Mouse (Mus musculus): ENCODE data around the gene Ptchd1. TPM values are rescaled to one million over a fixed set of nuclear protein-coding genes. Genes with fewer than 3 reads are reported as not detected.

Ptchd1 gene
- polyA plus RNA-seq, 1 experiment from 2014 or later: not detected

DNA sequence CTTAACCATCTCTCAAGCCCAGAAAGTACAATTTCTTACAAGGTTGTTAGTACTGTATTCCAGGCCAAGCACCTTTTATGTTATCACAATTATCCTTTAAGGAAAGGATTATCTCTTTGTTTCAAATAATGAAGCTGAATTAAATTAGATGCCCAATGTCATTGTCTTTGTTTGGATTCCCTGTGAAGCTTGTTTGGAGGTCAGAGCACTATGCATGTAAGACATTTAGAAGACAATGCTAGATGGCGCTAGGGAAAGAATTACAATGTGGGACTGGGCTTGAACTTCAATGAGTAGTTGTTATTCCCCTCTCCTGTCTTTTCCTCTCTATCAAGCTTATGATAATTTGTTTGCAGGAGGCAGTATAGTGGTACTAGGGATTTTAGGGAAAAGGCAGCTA lies 28.9 kb downstream of the Ptchd1 start:
- H3K27me3 ChIP-seq: peaks cover 12% of the 10 kb centered on the region
- ChIA-PET CTCF (no interaction called here), POLR2A (no interaction called here)
- DNase-seq (ENCODE audit: low read depth, low spot score): no peak
- no peak for ATAC-seq
- in situ Hi-C loops (cut with MboI; ENCODE audit: low pct_unique_long_range_greater_than_20kb): no loop called here
- TF ChIP-seq CTCF (IDR thresholded peaks at IDR 0.05): no peak

DNA sequence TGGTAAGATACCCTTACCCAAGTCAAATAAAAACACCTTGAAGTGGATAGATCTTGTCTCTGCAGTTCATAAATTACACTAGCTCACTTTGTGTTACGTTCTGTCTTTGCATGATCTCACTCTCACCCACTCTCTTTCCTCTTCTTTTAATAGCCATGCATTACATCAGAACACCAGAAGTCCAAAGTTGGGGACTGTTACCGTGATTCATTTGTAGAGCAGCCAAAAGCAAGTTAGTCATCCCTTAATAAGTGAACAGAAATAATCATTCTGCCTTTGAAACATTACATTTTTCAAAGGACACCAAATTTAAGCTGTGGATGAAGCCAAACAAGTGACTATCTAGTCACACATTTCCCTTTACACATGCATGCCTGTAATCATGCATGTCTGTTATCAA lies 31.1 kb downstream of the Ptchd1 start:
- DNase-seq (ENCODE audit: low read depth, low spot score) (peak; percentile 15), ATAC-seq (peak; percentile 90)
- ChIA-PET CTCF (interaction anchor here (1.7 kb wide), 1 partner anchor 10 kb away, joined by 5 read pairs; no protein-coding TSS in a partner anchor), POLR2A (no interaction called here)
- in situ Hi-C loops (cut with MboI; ENCODE audit: low pct_unique_long_range_greater_than_20kb): no loop called here
- no peak for TF ChIP-seq CTCF (IDR thresholded peaks at IDR 0.05)
- peaks cover 9% of the 10 kb centered on the region for H3K27me3 ChIP-seq

DNA sequence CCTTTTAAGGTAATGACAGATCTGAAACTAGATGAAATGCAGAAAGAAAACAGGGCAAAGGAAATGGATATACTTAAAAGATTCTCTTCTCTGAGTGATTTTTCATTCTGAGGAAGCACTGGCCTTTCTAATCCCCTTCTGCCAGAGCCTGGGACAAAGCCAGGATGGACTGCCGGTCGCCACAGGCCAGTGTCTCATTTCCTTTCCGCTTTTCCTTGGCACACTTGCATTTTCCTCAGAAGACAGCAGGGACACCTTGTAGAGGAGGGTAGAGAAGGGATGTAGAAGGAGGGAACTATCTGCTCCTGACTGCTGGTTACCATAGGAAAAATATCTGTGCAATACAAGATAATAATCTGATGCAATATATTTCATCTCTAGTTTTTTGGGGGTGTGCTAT lies 32.1 kb downstream of the Ptchd1 start:
- in situ Hi-C loops (cut with MboI; ENCODE audit: low pct_unique_long_range_greater_than_20kb): no loop called here
- DNase-seq (ENCODE audit: low read depth, low spot score): no peak
- no peak for TF ChIP-seq CTCF (IDR thresholded peaks at IDR 0.05)
- no peak for ATAC-seq
- ChIA-PET CTCF (interaction anchor here (1.7 kb wide), 2 partner anchors 9 to 13 kb away, joined by 4 to 5 read pairs; no protein-coding TSS in a partner anchor), POLR2A (no interaction called here)
- peaks cover 9% of the 10 kb centered on the region for H3K27me3 ChIP-seq

DNA sequence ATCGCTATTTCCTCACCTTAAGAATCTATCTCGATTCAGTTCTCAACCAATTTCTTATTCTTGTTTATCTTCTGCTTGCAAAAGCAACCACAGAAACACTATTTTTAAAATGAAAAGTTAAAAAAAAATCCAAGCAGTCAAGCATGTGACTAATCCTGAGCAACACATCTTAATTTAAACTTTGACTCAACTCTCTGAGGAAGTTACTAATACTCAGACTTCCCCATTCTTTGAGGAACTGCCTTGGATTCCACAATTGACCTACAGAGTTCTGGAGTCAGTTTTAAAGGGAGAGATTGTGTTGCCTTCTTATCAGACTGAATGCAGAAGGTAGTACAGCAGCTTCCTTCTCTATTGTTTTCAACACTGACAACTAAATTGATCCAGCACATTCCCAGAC lies 39.0 kb downstream of the Ptchd1 start:
- CTCF ChIA-PET: no interaction called here
- no peak for ATAC-seq
- POLR2A ChIA-PET: no interaction called here
- in situ Hi-C loops (cut with MboI; ENCODE audit: low pct_unique_long_range_greater_than_20kb): no loop called here
- no peak for TF ChIP-seq CTCF (IDR thresholded peaks at IDR 0.05)
- no peak for DNase-seq (ENCODE audit: low read depth, low spot score)
- H3K27me3 ChIP-seq: peaks cover 26% of the 10 kb centered on the region

DNA sequence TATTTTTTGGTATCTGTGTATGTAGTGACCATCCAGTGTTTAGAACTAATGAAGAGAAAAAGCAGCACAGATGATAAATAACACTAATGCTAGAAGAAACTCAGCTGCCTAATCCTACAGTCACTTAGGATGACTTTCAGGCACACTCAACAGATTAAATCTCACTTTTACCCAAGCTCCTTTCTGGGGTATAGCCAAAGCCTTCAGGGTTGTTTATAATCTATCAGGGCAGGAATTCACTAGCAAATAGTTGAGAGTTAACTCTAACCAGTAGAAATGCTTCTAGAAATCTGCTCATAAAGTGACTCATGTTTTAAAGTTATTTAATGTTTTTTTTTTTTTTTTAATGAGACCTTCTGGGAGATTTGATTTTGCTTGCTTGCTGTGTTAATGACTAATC lies 43.8 kb downstream of the Ptchd1 start:
- ChIA-PET POLR2A (no interaction called here), CTCF (interaction anchor here (2.1 kb wide), 1 partner anchor 12 kb away, joined by 4 read pairs; no protein-coding TSS in a partner anchor)
- no peak for TF ChIP-seq CTCF (IDR thresholded peaks at IDR 0.05)
- peaks cover 32% of the 10 kb centered on the region for H3K27me3 ChIP-seq
- no peak for DNase-seq (ENCODE audit: low read depth, low spot score)
- ATAC-seq: no peak
- in situ Hi-C loops (cut with MboI; ENCODE audit: low pct_unique_long_range_greater_than_20kb): no loop called here

DNA sequence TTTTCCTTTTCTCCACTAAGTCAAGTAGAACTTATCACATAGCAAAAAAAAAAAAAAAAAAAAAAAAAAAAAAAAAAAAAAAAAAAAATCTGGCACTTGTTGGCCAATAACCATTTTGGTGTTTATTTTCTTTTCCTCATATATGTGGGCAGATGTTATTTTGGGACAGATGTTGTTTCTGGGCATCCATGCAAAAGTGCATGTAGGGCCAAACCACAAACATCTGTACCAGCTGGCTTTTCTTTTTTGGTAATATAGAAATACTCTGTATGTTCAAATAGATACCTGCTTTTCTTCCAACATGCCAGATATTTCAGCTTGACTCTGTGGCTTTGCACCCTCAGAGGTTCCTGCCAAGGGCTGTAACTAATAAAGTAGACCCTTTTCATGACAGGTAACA lies 51.2 kb downstream of the Ptchd1 start:
- no peak for ATAC-seq
- TF ChIP-seq CTCF (IDR thresholded peaks at IDR 0.05): no peak
- H3K27me3 ChIP-seq: peaks cover 21% of the 10 kb centered on the region
- DNase-seq (ENCODE audit: low read depth, low spot score): no peak
- POLR2A ChIA-PET: no interaction called here
- CTCF ChIA-PET: no interaction called here
- in situ Hi-C loops (cut with MboI; ENCODE audit: low pct_unique_long_range_greater_than_20kb): no loop called here

DNA sequence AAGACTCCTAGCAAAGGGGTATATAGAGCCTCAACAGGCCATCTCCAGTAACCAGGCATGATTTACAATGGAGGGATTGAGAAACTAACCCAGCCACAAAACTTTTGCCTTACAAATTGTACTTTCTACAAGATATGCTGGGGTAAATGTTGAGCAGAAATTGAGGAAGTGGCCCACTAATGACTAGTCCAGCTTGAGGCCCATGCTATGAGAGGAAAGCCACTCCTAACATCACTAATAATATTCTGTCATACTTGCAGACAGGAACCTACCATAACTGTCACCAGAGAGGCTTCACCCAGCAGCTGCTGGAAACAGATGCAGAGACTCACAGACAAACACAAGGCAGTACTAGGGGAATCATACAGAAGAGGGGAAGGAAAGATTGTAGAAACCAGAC lies 79.8 kb downstream of the Ptchd1 start:
- no peak for TF ChIP-seq CTCF (IDR thresholded peaks at IDR 0.05)
- peaks cover 9% of the 10 kb centered on the region for H3K27me3 ChIP-seq
- POLR2A ChIA-PET: no interaction called here
- CTCF ChIA-PET: interaction anchor here (1.0 kb wide), 1 partner anchor 100 kb away, joined by 3 read pairs; no protein-coding TSS in a partner anchor
- ATAC-seq (no peak), DNase-seq (ENCODE audit: low read depth, low spot score) (no peak)
- in situ Hi-C loops (cut with MboI; ENCODE audit: low pct_unique_long_range_greater_than_20kb): no loop called here

Other genes with a start within 250 kb of the Ptchd1 start
- not detected for gene Gm15155, start 927 bp upstream of the Ptchd1 start, polyA plus RNA-seq (2021)

Data from Patski (cell line).